Mouse (Mus musculus) ES-Bruce4 (cell line): ENCODE results near the gene Lrrc49. TPM values are rescaled to one million over a fixed set of nuclear protein-coding genes. Genes with fewer than 3 reads are reported as not detected.
A peak's percentile ranks its signal among the peaks of the same experiment; 100 is the strongest.

ENCODE experiments used
- H3K27ac ChIP-seq: 2 replicates; pipeline ENCODE4 v1.5.1; 2012; ENCODE audit warnings: low read length, inconsistent platforms; ENCODE audit not compliant: insufficient read depth
- H3K27me3 ChIP-seq: 2 replicates; pipeline ENCODE4 v1.6.1; 2012; ENCODE audit warnings: mild to moderate bottlenecking, low read length, inconsistent platforms; ENCODE audit not compliant: control insufficient read depth, poor library complexity, insufficient read depth, severe bottlenecking
- H3K36me3 ChIP-seq: 2 replicates; pipeline ENCODE4 v1.6.1; 2012; ENCODE audit warnings: inconsistent platforms, mild to moderate bottlenecking, low read length, moderate library complexity; ENCODE audit not compliant: control insufficient read depth, poor library complexity, insufficient read depth, severe bottlenecking
- H3K4me1 ChIP-seq: one replicate; pipeline ENCODE4 v1.8.1; 2011; ENCODE audit warnings: low read length; ENCODE audit not compliant: control insufficient read depth, insufficient read depth
- H3K4me3 ChIP-seq: 2 replicates; pipeline ENCODE4 v1.5.1; 2011; ENCODE audit warnings: low read depth, mild to moderate bottlenecking, low read length
- H3K9ac ChIP-seq: 2 replicates; pipeline ENCODE4 v1.6.1; 2012; ENCODE audit warnings: low read depth, mild to moderate bottlenecking, inconsistent platforms; ENCODE audit not compliant: poor library complexity, severe bottlenecking
- H3K9me3 ChIP-seq: replicated peaks from 2 replicates; pipeline ENCODE4 v1.6.1; 2012; ENCODE audit warnings: mild to moderate bottlenecking, low read length, inconsistent platforms; ENCODE audit not compliant: control insufficient read depth, poor library complexity, insufficient read depth, severe bottlenecking
- CTCF ChIP-seq: IDR thresholded peaks from one replicate; pipeline ENCODE4 v1.8.1; 2011; ENCODE audit warnings: low read depth, low read length
- EP300 ChIP-seq: IDR thresholded peaks from 2 replicates; pipeline ENCODE4 v1.6.1; 2011; ENCODE audit warnings: low read depth, low read length; ENCODE audit not compliant: insufficient read depth
- POLR2A ChIP-seq: IDR thresholded peaks from one replicate; pipeline ENCODE4 v1.8.1; 2011; ENCODE audit warnings: low read length; ENCODE audit not compliant: insufficient read depth
- polyA plus RNA-seq: library from polyadenylated mRNA; stranded (reverse); fragments of >200 nt; gene quantifications from 2 replicates; pipeline ENCODE4 v1.2.4, GENCODE M21; 2011; ENCODE audit warnings: low read depth; ENCODE audit not compliant: missing spikeins, insufficient read depth, insufficient read length

Gene Lrrc49
- polyA plus RNA-seq, 1 experiment: 5.7 TPM

DNA sequence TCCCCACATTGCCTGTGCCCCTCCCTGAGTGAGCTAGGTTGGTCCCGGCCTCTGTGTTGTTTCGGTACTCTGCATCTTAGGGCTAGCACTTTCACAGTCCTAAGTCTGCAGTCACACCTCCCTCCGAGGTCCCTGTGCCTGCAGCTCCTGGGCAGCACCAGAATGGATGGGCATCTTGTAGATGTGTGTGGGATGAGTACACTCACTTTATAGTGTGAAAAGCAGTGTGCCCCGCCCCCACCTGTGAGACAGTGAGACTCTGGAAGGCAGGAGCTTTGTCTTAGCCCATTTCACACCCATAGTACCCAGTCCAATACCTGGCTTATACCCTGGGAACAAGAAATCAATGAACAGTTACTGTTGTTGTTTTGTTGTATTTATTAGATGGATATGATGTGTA, 27.3 kb upstream of the Lrrc49 start:
- Histone ChIP-seq H3K27me3 (no peaks in the 10 kb centered on the region), H3K4me3 (no peak overlapping the region), H3K36me3 (no peaks in the 10 kb centered on the region), H3K4me1 (no peaks in the 10 kb centered on the region), H3K27ac (no peak overlapping the region), H3K9me3 (no peaks in the 10 kb centered on the region), H3K9ac (no peak overlapping the region)
- TF ChIP-seq EP300 (no peak), POLR2A (no peak), CTCF (no peak)

DNA sequence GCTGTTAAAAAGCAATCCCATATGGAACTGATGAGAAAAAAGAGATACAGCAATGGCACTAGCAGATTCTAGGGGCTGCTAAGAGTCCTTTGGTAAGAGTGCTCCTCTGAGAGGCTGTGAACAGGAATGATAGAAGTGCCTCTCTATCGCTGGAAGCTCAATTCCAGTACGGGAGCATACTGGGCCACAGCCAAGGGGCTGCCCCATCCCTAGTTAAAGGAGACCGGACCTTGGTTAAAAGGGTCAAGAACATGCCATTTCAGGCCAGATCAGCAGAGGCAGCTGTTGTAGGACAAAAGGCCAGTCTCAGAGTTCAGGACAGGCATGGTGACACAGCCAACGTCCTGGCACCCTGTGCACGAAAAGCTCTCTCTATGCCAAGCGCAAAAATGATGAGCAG, 26.2 kb upstream of the Lrrc49 start:
- TF ChIP-seq CTCF (no peak), EP300 (no peak), POLR2A (no peak)
- Histone ChIP-seq H3K9ac (no peak overlapping the region), H3K4me1 (no peaks in the 10 kb centered on the region), H3K27ac (no peak overlapping the region), H3K4me3 (no peak overlapping the region), H3K27me3 (no peaks in the 10 kb centered on the region), H3K36me3 (no peaks in the 10 kb centered on the region), H3K9me3 (no peaks in the 10 kb centered on the region)

DNA sequence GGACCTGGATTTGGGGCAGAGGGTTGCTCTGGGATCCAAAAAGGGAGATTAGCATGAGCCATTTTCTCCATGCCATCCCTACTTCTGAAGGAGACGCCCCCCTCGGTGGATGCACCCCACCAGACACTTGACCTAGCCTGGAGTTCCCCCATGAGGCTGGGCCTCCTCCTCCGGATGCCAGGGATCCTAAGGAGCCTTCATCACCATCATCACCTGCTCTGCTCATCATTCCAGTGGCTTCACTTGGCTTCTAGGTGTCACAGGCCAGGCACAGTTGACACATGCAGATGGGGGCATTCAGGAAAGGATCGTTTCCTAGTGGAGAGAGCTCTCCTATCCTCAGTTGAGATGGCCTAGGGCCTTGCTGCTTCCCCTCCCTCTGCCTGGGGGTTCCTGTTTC, 25.7 kb upstream of the Lrrc49 start:
- Histone ChIP-seq H3K36me3 (no peaks in the 10 kb centered on the region), H3K27me3 (no peaks in the 10 kb centered on the region), H3K4me3 (peak overlapping the region; percentile 81; the same call in 1 of the 2 replicates), H3K4me1 (no peaks in the 10 kb centered on the region), H3K9me3 (no peaks in the 10 kb centered on the region), H3K9ac (peak overlapping the region; percentile 61; the same call in 1 of the 2 replicates), H3K27ac (no peak overlapping the region)
- TF ChIP-seq CTCF: no peak
- TF ChIP-seq POLR2A: no peak
- no peak for TF ChIP-seq EP300

DNA sequence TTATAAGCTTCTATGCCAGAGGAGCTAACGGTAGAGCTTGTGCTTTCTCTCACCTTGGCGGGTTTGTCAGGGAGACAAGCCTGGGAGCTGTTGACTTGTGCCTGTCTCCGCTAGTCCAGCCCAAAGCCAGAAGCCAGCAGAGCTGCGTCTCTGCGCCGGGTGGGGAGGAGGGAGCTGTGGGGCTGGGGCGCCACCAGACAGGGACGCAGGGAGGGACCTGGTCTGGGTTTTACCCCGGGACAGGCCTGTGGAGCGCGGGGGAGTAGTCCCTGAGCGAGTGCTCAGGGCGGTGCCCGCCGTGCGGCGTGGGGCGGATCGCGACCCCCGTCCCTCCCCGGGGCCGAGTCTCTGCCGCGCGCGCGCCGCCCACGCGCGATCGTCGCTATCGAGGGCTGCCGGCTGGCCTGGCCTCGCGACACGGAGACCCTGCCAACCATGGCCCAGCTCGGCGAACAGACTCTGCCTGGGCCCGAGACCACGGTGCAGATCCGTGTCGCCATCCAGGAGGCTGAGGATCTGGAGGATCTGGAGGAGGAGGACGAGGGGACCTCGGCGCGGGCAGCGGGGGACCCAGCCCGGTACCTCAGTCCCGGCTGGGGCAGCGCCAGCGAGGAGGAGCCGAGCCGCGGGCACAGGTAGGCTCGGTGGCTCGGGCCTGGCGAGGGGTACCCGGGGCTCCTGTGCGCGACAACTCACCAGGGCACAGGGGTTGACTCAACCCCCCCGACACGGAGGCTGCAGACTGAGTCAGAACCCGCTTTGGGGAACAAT, 25.0 kb upstream of the Lrrc49 start, which contains the start of gene Larp6:
Gene Larp6, plus strand, starts transcription at position 219 of the 771 bp plus-strand sequence.
- Histone ChIP-seq H3K27ac (no peak within 1 kb of the TSS), H3K27me3 (no peaks in the 10 kb centered on the region)

DNA sequence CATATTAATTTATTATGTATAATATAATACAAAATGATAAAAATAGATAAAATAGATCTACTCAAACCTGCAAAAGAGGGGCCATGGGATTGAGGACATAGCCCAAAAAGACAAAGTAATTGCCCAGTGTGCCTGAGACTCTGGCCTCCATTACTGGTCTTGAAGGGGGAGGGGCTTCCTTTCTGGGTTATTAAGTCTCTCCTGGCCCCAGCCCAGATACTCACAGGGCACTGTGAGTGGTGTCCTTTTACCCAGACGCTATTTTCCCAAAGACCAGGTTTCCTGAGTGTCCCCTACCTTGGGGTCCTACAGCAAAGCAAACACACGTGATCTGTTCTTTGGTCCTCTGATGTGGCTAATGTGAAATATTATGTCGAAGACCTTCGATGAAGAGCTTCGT, 24.1 kb upstream of the Lrrc49 start:
- H3K9me3 ChIP-seq: no peaks in the 10 kb centered on the region
- H3K36me3 ChIP-seq: no peaks in the 10 kb centered on the region
- no peak for TF ChIP-seq EP300
- no peak overlapping the region for H3K9ac ChIP-seq
- no peak overlapping the region for H3K4me3 ChIP-seq
- no peaks in the 10 kb centered on the region for H3K27me3 ChIP-seq
- H3K27ac ChIP-seq: no peak overlapping the region
- no peaks in the 10 kb centered on the region for H3K4me1 ChIP-seq

More for the DNA sequence above, 25.0 kb upstream of the Lrrc49 start, which contains the start of gene Larp6:
- peak within 1 kb of the TSS; percentile 81 for H3K4me3 ChIP-seq
- H3K9me3 ChIP-seq: no peaks in the 10 kb centered on the region
- no peaks in the 10 kb centered on the region for H3K4me1 ChIP-seq
- peak within 1 kb of the TSS; percentile 61 for H3K9ac ChIP-seq
- TF ChIP-seq POLR2A (no peak), EP300 (no peak), CTCF (no peak)
- no peaks in the 10 kb centered on the region for H3K36me3 ChIP-seq

DNA sequence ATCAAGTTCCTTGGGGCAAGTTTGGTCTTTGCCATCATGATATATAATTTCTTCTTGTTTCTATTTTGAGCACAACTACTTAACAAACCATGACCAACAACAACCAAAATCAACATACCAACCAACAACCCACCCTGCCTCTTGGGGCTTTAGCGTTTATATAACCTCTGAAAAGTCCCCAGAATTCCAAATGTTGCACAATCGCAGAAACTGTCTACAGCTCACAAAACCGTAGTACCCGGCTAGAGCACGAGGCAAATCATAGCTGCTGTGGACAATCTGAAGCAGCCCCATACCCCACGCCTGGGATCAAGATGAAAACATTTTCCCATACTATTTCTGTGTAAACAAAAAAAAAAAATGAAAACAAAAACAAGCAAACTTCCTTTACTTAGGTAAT, 21.8 kb upstream of the Lrrc49 start:
- no peaks in the 10 kb centered on the region for H3K36me3 ChIP-seq
- no peak overlapping the region for H3K4me3 ChIP-seq
- H3K9ac ChIP-seq: no peak overlapping the region
- no peak for TF ChIP-seq POLR2A
- TF ChIP-seq CTCF: no peak
- TF ChIP-seq EP300: no peak
- H3K27ac ChIP-seq: no peak overlapping the region
- no peaks in the 10 kb centered on the region for H3K4me1 ChIP-seq
- no peaks in the 10 kb centered on the region for H3K9me3 ChIP-seq
- H3K27me3 ChIP-seq: no peaks in the 10 kb centered on the region
